Comparison of ENCODE assay signal across 16 mouse cellular contexts in the genomic region with DNA sequence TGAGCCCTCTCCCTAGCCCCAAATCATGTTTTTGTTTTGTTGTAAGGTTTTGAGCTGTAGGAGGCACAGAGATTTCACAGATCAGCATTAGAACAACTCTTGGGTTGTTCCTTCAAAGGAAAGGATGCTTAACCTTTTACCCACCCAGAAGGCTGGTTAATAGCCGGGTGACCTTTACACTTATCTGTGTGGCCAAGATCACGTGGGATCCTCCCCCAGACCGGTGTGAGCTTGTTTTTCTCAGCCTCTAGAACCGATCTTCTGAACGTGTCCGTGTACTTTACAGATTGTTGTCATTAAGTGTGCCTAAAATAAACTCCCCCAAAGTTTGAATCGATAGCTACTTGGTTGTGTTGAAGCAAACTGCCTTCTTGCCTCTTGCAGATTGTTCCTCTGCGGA. TPM values are rescaled to one million over a fixed set of nuclear protein-coding genes. Genes with fewer than 3 reads are reported as not detected.
A peak's percentile ranks its signal among the peaks of the same experiment; 100 is the strongest.
DNase-seq lines count a peak whose midpoint lies in the region; ATAC-seq and TF ChIP-seq lines count a peak whose summit lies in the region.
"Had no signal": no experiment of that assay in that cellular context is flagged by ENCODE, and none has a peak within 500 bp of the region (broad histone marks: within the 10 kb centered on the region; RNA-seq: fewer than 3 reads in every experiment).

No protein-coding gene starts in this region.

- no peaks in the 10 kb centered on the region for H3K9me3 ChIP-seq in kidney, postnatal 0 days (replicated peaks; ENCODE audit: low read length)
- H3K9me3 ChIP-seq: embryonic facial prominence, embryonic 13.5 days; forebrain, embryonic 10.5 days; midbrain, embryonic 10.5 days; stomach, embryonic 15.5 days had no signal

- ATAC-seq in kidney, postnatal 0 days (replicated peaks; ENCODE audit: low FRiP score, low read depth) = 0 out of 2 replicates have a peak, but pooled peaks have one; percentile 41

- peaks cover 20% of the 10 kb centered on the region for H3K36me3 ChIP-seq in thymus, adult 2 months (ENCODE audit: control insufficient read depth, insufficient read depth, low read length)
- H3K36me3 ChIP-seq in kidney, postnatal 0 days (ENCODE audit: insufficient read depth, low read length) = peaks cover 14% of the 10 kb centered on the region

- no peak overlapping the region for H3K9ac ChIP-seq in kidney, postnatal 0 days (ENCODE audit: low read depth, low read length)
- H3K9ac ChIP-seq: embryonic facial prominence, embryonic 13.5 days; stomach, embryonic 15.5 days had no signal

- no peak overlapping the region for H3K4me3 ChIP-seq in thymus, adult 2 months (ENCODE audit: control insufficient read depth, insufficient read depth, low read length)
- no peak overlapping the region for H3K4me3 ChIP-seq in kidney, postnatal 0 days (replicated peaks; ENCODE audit: low read depth, low read length)
- H3K4me3 ChIP-seq: embryonic facial prominence, embryonic 13.5 days; forebrain, embryonic 10.5 days; midbrain, embryonic 10.5 days; myocyte; stomach, embryonic 15.5 days had no signal

- no peaks in the 10 kb centered on the region for H3K4me1 ChIP-seq in thymus, adult 2 months (replicated peaks; ENCODE audit: control insufficient read depth, insufficient read depth, low read length)
- no peaks in the 10 kb centered on the region for H3K4me1 ChIP-seq in kidney, postnatal 0 days (replicated peaks; ENCODE audit: insufficient read depth, low read length)
- H3K4me1 ChIP-seq: midbrain, embryonic 10.5 days; stomach, embryonic 15.5 days had no signal

- no peak for TF ChIP-seq CTCF in thymus, adult 2 months (IDR thresholded peaks at IDR 0.05; ENCODE audit: borderline replicate concordance, control insufficient read depth, extremely low read depth, insufficient read depth, low read length, poor library complexity)
- no peak for TF ChIP-seq CTCF in kidney, postnatal 0 days (IDR thresholded peaks at IDR 0.05; ENCODE audit: low read depth)

- no peaks in the 10 kb centered on the region; the same call in 1 of the 2 replicates for H3K27me3 ChIP-seq in thymus, adult 2 months (ENCODE audit: control insufficient read depth, insufficient read depth, low read length)
- no peaks in the 10 kb centered on the region for H3K27me3 ChIP-seq in kidney, postnatal 0 days (ENCODE audit: insufficient read depth, low read length)

- WGBS in thymus, adult 2 months = 89% methylated on average over 8 of the region's 8 CpGs
- WGBS in kidney, postnatal 0 days = 38% methylated on average over 8 of the region's 8 CpGs

- H3K27ac ChIP-seq in thymus, adult 2 months (ENCODE audit: control insufficient read depth, insufficient read depth, low read length) = peak overlapping the region; percentile 18; the same call in 1 of the 2 replicates
- H3K27ac ChIP-seq in kidney, postnatal 0 days = 0 out of 2 replicates have a peak overlapping the region, but pooled peaks have one; percentile 3
- H3K27ac ChIP-seq: embryonic facial prominence, embryonic 13.5 days; forebrain, embryonic 10.5 days; midbrain, embryonic 10.5 days; stomach, embryonic 15.5 days had no signal

- no peak overlapping the region for H3K4me2 ChIP-seq in kidney, postnatal 0 days (ENCODE audit: low read length)
- H3K4me2 ChIP-seq: embryonic facial prominence, embryonic 13.5 days; heart, embryonic 11.5 days; stomach, embryonic 15.5 days had no signal

- peak; percentile 16 to 44 for DNase-seq in adrenal gland, postnatal 36 days
- DNase-seq in adrenal gland, postnatal 25 days = no peak
- DNase-seq in thymus, adult 2 months = no peak
- DNase-seq in thymus, postnatal 25 days = no peak
- DNase-seq in kidney, postnatal 0 days (ENCODE audit: low spot score) = no peak
- DNase-seq in heart, postnatal 25 days (ENCODE audit: low spot score) = no peak
- no peak for DNase-seq in left cerebral cortex, adult 11 months (ENCODE audit: low spot score)
- no peak for DNase-seq in lung, postnatal 14 days
- DNase-seq: gastrocnemius, postnatal 36 days; thymus, postnatal 14 days had no signal

- intact Hi-C loops in heart, postnatal 25 days (cut with DNase I) = no loop called here

- TF ChIP-seq POLR2A in thymus, adult 2 months (IDR thresholded peaks at IDR 0.05; ENCODE audit: control insufficient read depth, extremely low read depth, insufficient read depth, low read length, poor library complexity) = no peak

RNA-seq across cellular contexts. Expression of a gene that starts 3.5 kb away (rescaled TPM):
- 1 to 10 TPM; 2.4 to 3.3 TPM for total RNA-seq in adrenal gland, postnatal 36 days (2021)
- total RNA-seq in adrenal gland, postnatal 25 days (2021) = 2.7 and 3.1 TPM in 2 replicates
- 1.7 TPM in 2 replicates for polyA plus RNA-seq in thymus, adult 2 months (2012; rRNA removed)
- polyA plus RNA-seq in kidney, postnatal 0 days (2015; fragmentation: Nextera tagmentation; extraction: Ambion mirVana) = 5.3 and 6.4 TPM in 2 replicates
- total RNA-seq in heart, postnatal 25 days (2021) = 1 to 10 TPM; 1.3 to 1.6 TPM

RNA-seq across cellular contexts. Expression of a gene that starts 36.9 kb away (rescaled TPM):
- total RNA-seq in adrenal gland, postnatal 36 days (2021) = 10 to 100 TPM; 15.5 to 17.7 TPM
- 20.6 and 22.8 TPM in 2 replicates for total RNA-seq in adrenal gland, postnatal 25 days (2021)
- 35.4 and 35.6 TPM in 2 replicates for polyA plus RNA-seq in thymus, adult 2 months (2012; rRNA removed)
- polyA plus RNA-seq in kidney, postnatal 0 days (2015; fragmentation: Nextera tagmentation; extraction: Ambion mirVana) = 13.5 and 16.5 TPM in 2 replicates
- total RNA-seq in heart, postnatal 25 days (2021) = 10 to 100 TPM in 1 of 2 experiments, 1 to 10 TPM in 1; 9.6 to 10.8 TPM

RNA-seq across cellular contexts. Expression of a gene that starts 44.3 kb away (rescaled TPM):
- total RNA-seq in adrenal gland, postnatal 36 days (2021) = 10 to 100 TPM; 75.1 to 77.3 TPM
- 70.0 and 84.2 TPM in 2 replicates for total RNA-seq in adrenal gland, postnatal 25 days (2021)
- polyA plus RNA-seq in thymus, adult 2 months (2012; rRNA removed) = 42.3 and 49.5 TPM in 2 replicates
- 26.5 TPM in 2 replicates for polyA plus RNA-seq in kidney, postnatal 0 days (2015; fragmentation: Nextera tagmentation; extraction: Ambion mirVana)
- 10 to 100 TPM; 70.3 to 72.9 TPM for total RNA-seq in heart, postnatal 25 days (2021)

RNA-seq across cellular contexts. Expression of a gene that starts 44.7 kb away (rescaled TPM):
- total RNA-seq in adrenal gland, postnatal 36 days (2021) = 10 to 100 TPM; 54.2 to 78.8 TPM
- total RNA-seq in adrenal gland, postnatal 25 days (2021) = 60.3 and 73.7 TPM in 2 replicates
- 73.9 and 82.0 TPM in 2 replicates for polyA plus RNA-seq in thymus, adult 2 months (2012; rRNA removed)
- polyA plus RNA-seq in kidney, postnatal 0 days (2015; fragmentation: Nextera tagmentation; extraction: Ambion mirVana) = 33.9 and 39.7 TPM in 2 replicates
- 10 to 100 TPM; 22.7 to 27.5 TPM for total RNA-seq in heart, postnatal 25 days (2021)

Comparison
In these comparisons a context has a peak if more than half of its experiments do, and no peak if none do; other contexts are left out.
1. DNase-seq: peak in adrenal gland, postnatal 36 days (2 of 2); none in adrenal gland, postnatal 25 days (single experiment), thymus, adult 2 months (single experiment), thymus, postnatal 25 days (single experiment), kidney, postnatal 0 days (single experiment), heart, postnatal 25 days (single experiment), left cerebral cortex, adult 11 months (single experiment) and lung, postnatal 14 days (single experiment).